Mouse (Mus musculus): ENCODE results near the gene Hes3.

DNA sequence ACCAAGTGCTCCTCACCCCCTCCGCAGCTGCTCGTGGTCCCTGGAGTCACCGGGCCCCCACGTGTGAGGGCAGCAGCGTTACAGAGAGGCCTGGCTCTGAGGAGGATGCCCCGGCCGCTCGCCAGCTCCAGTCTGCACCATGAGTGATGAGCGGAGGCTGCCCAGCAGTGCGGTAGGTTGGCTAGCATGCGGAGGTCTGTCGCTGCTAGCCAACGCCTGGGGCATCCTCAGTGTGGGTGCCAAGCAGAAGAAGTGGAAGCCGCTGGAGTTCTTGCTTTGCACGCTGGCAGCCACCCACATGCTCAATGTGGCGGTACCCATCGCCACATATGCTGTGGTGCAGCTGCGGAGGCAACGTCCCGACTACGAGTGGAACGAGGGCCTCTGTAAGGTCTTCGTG is 12.5 kb downstream of the Hes3 start:
- TF ChIP-seq POLR2A (IDR thresholded peaks at IDR 0.05; ENCODE audit: low read depth, low read length): no peak
- TF ChIP-seq CTCF (IDR thresholded peaks at IDR 0.05; ENCODE audit: borderline replicate concordance, insufficient read depth, low read length): no peak

Measured in embryonic fibroblast, embryonic 13.5 days (primary cell).